Mouse (Mus musculus): Measurements from ENCODE around the gene Trnau1ap. TPM values are rescaled to one million over a fixed set of nuclear protein-coding genes. Genes with fewer than 3 reads are reported as not detected.

Gene Trnau1ap
- 8.9 TPM for polyA plus RNA-seq (2014; fragmentation: Illumina TruSeq; extraction: RNeasy Lipid Tissue Mini Kit (QIAGEN cat#74804))

DNA sequence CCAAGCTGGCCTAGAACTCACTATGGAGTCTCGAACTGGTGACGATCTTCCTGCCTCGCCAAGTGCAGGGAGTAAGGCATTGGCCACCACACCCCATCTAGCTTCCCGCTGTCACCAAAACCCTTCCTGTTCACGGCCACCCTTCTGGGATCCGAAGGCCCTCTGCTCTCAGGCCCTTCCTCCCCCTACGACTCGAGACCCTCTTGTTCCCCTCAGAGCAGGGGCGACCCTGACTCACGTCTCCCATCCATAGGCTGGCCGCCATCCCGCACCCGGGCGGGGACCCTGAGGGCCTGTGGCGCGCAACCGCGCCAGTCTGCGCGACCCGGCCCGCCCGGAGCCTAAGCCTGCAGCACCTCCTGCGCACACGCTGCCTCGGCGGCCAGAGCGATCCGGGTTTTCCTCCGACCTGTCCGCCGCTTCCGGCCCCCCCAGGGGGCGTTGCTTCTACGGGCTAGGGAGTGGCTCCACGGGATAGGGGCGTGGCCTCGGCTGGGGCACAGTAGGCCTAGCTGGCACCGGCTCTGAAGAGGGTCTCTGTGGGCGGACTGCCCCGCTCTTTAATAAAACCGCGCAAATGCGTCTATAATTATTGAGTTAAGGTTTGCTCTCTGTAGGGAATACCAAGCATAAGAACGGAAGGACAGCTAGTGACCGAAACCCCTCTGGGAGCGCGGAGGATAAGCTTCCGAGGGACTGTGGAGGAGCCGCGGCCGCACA lies at the start of gene Trnau1ap:
Gene Trnau1ap (minus strand): TSS at position 424 of the 720 bp plus-strand sequence.

DNA sequence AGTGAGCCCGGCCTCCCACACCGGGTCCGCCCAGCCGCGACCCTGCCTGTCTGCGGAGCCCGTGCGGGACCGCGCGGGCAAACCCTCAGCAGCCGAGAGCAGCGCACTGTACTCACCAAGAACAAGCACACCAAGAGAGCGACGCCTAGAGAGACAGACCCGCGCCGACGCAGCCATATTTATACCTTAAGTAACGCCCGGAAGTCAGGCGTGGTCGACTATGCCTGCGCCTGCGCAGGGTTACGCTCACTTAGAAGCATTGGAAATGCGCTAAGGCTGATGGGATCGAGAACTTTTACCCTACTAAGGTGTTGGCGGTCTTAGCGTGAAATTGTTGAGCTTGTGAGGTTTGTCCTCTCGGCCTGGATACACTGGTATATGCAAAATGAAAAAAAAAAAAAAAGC lies 24.1 kb upstream of the Trnau1ap start, which contains the start of gene Rcc1:
Gene Rcc1 (minus strand): TSS at position 125 of the 405 bp plus-strand sequence.

DNA sequence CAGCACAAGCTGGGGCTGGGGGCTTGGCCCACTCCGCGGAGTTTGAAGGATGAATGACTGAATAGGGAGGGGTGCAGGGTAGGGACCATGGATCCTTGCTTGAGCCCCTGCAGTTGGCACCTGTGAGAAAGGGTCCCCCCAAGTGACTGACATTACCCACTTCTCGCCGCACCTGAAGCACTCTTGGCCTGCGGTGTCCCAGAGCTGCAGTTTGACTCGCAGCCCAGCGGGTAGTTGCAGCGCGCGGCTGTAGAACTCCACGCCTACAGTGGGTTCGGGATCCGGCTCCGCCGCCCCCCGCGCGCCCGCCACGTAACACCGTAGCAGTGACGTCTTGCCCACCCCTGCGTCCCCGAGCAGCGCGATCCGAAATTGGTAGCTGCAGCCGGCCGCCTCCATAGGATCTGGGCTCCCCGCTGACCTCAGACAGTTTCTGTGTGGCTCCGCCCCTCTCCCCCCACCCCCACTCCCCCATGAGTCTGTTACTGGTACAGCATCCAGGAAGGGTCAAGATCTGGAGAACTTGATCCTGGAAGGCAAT lies 26.3 kb downstream of the Trnau1ap start, which contains the start of gene Rab42:
Gene Rab42 (minus strand): TSS at position 447 of the 541 bp plus-strand sequence.

DNA sequence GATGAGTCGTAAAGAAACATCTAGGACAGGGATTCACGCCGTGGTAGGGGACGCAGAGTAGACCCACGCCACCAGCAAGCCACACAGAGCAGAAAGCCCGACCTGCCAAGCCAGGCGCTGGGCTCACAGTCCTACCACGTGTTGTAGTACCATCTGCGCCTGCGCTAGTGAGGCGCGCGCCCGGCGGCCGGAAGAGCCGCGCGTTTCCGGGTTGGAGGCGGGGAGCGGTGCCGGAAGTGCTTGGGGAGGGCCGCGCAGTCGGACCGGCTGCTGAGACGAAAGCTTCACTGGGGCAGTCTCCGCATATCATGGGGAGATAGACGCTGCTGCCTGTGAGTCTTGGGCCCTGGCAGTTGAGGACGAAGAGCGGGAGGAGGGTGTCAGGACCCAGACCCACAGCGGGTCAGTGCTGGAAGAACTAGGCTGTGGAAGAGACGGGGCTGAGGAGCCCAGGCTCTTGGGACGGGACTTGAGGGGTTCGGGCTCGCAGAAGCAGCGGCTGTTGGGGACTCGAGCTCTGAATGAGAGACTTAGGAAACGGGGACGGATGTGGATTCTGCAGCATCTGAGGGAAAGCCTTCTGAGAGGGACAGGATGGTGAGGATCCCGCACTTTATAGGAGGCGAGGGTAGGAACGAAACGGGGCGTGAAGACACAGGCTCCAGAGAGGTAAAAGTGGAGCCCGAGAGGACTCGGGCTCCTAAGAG lies 55.0 kb downstream of the Trnau1ap start, which contains the start of gene Taf12:
Gene Taf12 (plus strand): TSS at position 220 of the 707 bp plus-strand sequence.

Other genes starting within 250 kb of the Trnau1ap start
- gene Oprd1, start 185.1 kb downstream of the Trnau1ap start, polyA plus RNA-seq (2014; fragmentation: Illumina TruSeq; extraction: RNeasy Lipid Tissue Mini Kit (QIAGEN cat#74804)), result not detected
- 121 TPM for gene Ythdf2, start 117.2 kb downstream of the Trnau1ap start, polyA plus RNA-seq (2014; fragmentation: Illumina TruSeq; extraction: RNeasy Lipid Tissue Mini Kit (QIAGEN cat#74804))
- 7.8 TPM for gene Gmeb1, start 67.9 kb downstream of the Trnau1ap start, polyA plus RNA-seq (2014; fragmentation: Illumina TruSeq; extraction: RNeasy Lipid Tissue Mini Kit (QIAGEN cat#74804))
- gene Taf12, start 55.2 kb downstream of the Trnau1ap start, polyA plus RNA-seq (2014; fragmentation: Illumina TruSeq; extraction: RNeasy Lipid Tissue Mini Kit (QIAGEN cat#74804)), result 18.2 TPM
- not detected for gene Rab42, start 26.2 kb downstream of the Trnau1ap start, polyA plus RNA-seq (2014; fragmentation: Illumina TruSeq; extraction: RNeasy Lipid Tissue Mini Kit (QIAGEN cat#74804))
- gene Rcc1, start 24.1 kb upstream of the Trnau1ap start, polyA plus RNA-seq (2014; fragmentation: Illumina TruSeq; extraction: RNeasy Lipid Tissue Mini Kit (QIAGEN cat#74804)), result 6.0 TPM
- 18.1 TPM for gene Phactr4, start 93.0 kb upstream of the Trnau1ap start, polyA plus RNA-seq (2014; fragmentation: Illumina TruSeq; extraction: RNeasy Lipid Tissue Mini Kit (QIAGEN cat#74804))
- 2.5 TPM for gene Med18, start 134.4 kb upstream of the Trnau1ap start, polyA plus RNA-seq (2014; fragmentation: Illumina TruSeq; extraction: RNeasy Lipid Tissue Mini Kit (QIAGEN cat#74804))
- 0.54 TPM for gene Sesn2, start 181.0 kb upstream of the Trnau1ap start, polyA plus RNA-seq (2014; fragmentation: Illumina TruSeq; extraction: RNeasy Lipid Tissue Mini Kit (QIAGEN cat#74804))
- 228 TPM for gene Atpif1, start 204.1 kb upstream of the Trnau1ap start, polyA plus RNA-seq (2014; fragmentation: Illumina TruSeq; extraction: RNeasy Lipid Tissue Mini Kit (QIAGEN cat#74804))
- gene Dnajc8, start 206.0 kb upstream of the Trnau1ap start, polyA plus RNA-seq (2014; fragmentation: Illumina TruSeq; extraction: RNeasy Lipid Tissue Mini Kit (QIAGEN cat#74804)), result 354 TPM
- 2.3 TPM for gene Ptafr, start 234.5 kb upstream of the Trnau1ap start, polyA plus RNA-seq (2014; fragmentation: Illumina TruSeq; extraction: RNeasy Lipid Tissue Mini Kit (QIAGEN cat#74804))